Mouse (Mus musculus): ENCODE measurements at regions not wholly inside any gene's neighbourhood (a gene's known extent, or its start where the extent isn't known, plus 50 kb on each side); places are given as distances from the start of the nearest gene placed in this dataset.
"Not testable (repeated sequence)": the region's sequence is repeated elsewhere in the genome, so short reads cannot be mapped to it uniquely, and the experiment has no call there.

DNA sequence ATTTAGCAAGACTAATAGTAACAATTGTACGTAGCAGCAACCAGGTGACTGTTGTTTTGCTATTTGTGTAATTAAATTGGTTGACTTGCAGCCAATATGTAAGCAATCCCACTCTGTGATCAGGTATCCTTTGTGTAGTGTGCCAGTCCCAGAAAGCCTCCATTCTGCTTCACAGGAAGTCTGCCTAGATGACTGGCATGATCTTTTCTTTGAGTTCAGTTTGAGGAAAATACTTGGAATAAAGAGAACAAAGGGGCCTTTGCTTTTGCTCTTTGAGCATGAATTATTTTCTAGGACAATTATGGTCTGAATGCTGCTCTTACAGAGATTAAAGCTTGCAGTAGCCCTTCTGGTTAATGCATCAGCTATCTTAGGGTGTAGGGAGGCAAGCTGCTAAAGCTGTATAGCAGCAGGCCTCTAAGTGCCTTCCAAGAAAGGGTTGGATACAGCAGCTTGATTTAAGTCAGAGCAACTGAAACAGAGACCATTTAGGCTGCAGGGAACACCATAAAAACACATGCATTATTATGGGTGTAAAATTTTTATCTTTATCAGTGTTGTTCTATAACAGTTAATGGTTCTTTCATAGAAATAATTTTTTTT is 271.3 kb upstream of the Slc39a10 start:
- Histone ChIP-seq H3K27me3 (ENCODE audit: control insufficient read depth, insufficient read depth, insufficient read length) (no peaks in the 10 kb centered on the region), H3K36me3 (ENCODE audit: control insufficient read depth, insufficient read depth) (no peaks in the 10 kb centered on the region), H3K4me3 (no peak overlapping the region), H3K4me2 (ENCODE audit: low read depth) (no peak overlapping the region), H3K79me2 (ENCODE audit: control insufficient read depth, insufficient read depth) (no peaks in the 10 kb centered on the region), H3ac (ENCODE audit: control insufficient read depth, insufficient read length) (no peak overlapping the region)
- no peak for TF ChIP-seq POLR2AphosphoS2 (IDR thresholded peaks at IDR 0.05; ENCODE audit: insufficient read length, low read depth)
- no peak for TF ChIP-seq E2F4 (IDR thresholded peaks at IDR 0.05; ENCODE audit: insufficient read depth)
- no peak for TF ChIP-seq MYOD1 (IDR thresholded peaks at IDR 0.05; ENCODE audit: control insufficient read depth in 1 of 3, insufficient read length in 2 of 3, low read depth in 2 of 3)
- no peak for TF ChIP-seq MAX (IDR thresholded peaks at IDR 0.05; ENCODE audit: low read depth)
- no peak for TF ChIP-seq TCF12 (IDR thresholded peaks at IDR 0.05; ENCODE audit: insufficient read depth, poor library complexity, severe bottlenecking)
- no peak for TF ChIP-seq CEBPB (IDR thresholded peaks at IDR 0.05; ENCODE audit: insufficient read depth, poor library complexity, severe bottlenecking)
- TF ChIP-seq REST (IDR thresholded peaks at IDR 0.05; ENCODE audit: insufficient read depth, insufficient read length) = no peak
- TF ChIP-seq POLR2A (IDR thresholded peaks at IDR 0.05; ENCODE audit: insufficient read length, low read depth) = no peak
- no peak for TF ChIP-seq MYOG (IDR thresholded peaks at IDR 0.05; ENCODE audit: control insufficient read depth in 1 of 3, insufficient read depth in 1 of 3, insufficient read length in 2 of 3, low read depth in 2 of 3)
- no peak for TF ChIP-seq TCF3 (IDR thresholded peaks at IDR 0.05; ENCODE audit: insufficient read length, low read depth)
- TF ChIP-seq USF1 (IDR thresholded peaks at IDR 0.05; ENCODE audit: low read depth) = no peak
- TF ChIP-seq SRF (IDR thresholded peaks at IDR 0.05; ENCODE audit: control insufficient read depth, insufficient read length, low read depth) = no peak

DNA sequence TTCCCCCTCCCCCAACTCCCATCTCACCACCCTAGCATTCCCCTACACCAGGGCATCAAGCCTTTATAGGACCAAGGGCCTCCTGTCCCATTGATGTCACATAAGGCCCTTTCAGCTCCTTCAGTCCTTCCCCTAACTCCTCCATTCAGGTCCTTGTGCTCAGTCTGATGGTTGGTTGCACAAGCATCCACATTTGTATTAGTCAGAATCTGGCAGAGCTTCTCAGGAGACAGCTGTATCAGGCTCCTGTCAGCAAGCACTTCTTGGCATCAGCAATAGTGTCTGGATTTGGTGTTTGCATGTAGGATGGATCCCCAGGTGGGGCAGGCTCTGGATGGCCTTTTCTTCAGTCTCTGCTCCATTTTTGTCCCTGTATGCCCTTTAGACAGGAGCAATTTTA is 237.4 kb upstream of the Slc39a10 start:
- not testable (repeated sequence) for H3K4me3 ChIP-seq; H3K4me2 ChIP-seq (ENCODE audit: low read depth); H3K27me3 ChIP-seq (ENCODE audit: control insufficient read depth, insufficient read depth, insufficient read length); H3K79me2 ChIP-seq (ENCODE audit: control insufficient read depth, insufficient read depth); H3ac ChIP-seq (ENCODE audit: control insufficient read depth, insufficient read length); H3K36me3 ChIP-seq (ENCODE audit: control insufficient read depth, insufficient read depth)

DNA sequence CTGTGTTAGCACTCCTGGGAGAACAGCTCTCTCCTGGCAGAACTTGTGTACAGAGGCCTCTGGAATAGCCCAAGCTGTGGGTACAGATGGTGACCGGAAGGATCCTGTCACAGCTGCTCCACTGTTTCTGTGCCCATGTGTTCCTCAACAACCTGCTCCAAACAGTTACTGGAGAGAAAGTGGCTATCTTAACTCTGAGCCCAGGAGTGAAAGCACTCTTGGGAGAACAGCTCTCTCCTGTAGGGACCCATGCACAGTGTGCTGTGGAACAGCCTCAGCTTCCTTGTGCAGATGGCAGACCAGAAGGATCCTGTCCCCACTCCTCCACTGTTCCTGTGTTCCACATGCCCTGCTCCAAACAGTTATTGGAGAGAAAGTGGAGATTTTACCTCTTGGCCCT is 227.0 kb upstream of the Slc39a10 start:
- TF ChIP-seq TCF12 (IDR thresholded peaks at IDR 0.05; ENCODE audit: insufficient read depth, poor library complexity, severe bottlenecking) = no peak
- TF ChIP-seq REST (IDR thresholded peaks at IDR 0.05; ENCODE audit: insufficient read depth, insufficient read length) = no peak
- TF ChIP-seq MYOD1 (IDR thresholded peaks at IDR 0.05; ENCODE audit: control insufficient read depth in 1 of 3, insufficient read length in 2 of 3, low read depth in 2 of 3) = no peak
- TF ChIP-seq POLR2A (IDR thresholded peaks at IDR 0.05; ENCODE audit: insufficient read length, low read depth) = no peak
- TF ChIP-seq TCF3 (IDR thresholded peaks at IDR 0.05; ENCODE audit: insufficient read length, low read depth) = no peak
- no peak for TF ChIP-seq USF1 (IDR thresholded peaks at IDR 0.05; ENCODE audit: low read depth)
- TF ChIP-seq SRF (IDR thresholded peaks at IDR 0.05; ENCODE audit: control insufficient read depth, insufficient read length, low read depth) = no peak
- no peak for TF ChIP-seq E2F4 (IDR thresholded peaks at IDR 0.05; ENCODE audit: insufficient read depth)
- TF ChIP-seq MAX (IDR thresholded peaks at IDR 0.05; ENCODE audit: low read depth) = no peak
- no peak for TF ChIP-seq CEBPB (IDR thresholded peaks at IDR 0.05; ENCODE audit: insufficient read depth, poor library complexity, severe bottlenecking)
- no peak for TF ChIP-seq POLR2AphosphoS2 (IDR thresholded peaks at IDR 0.05; ENCODE audit: insufficient read length, low read depth)
- TF ChIP-seq MYOG (IDR thresholded peaks at IDR 0.05; ENCODE audit: control insufficient read depth in 1 of 3, insufficient read depth in 1 of 3, insufficient read length in 2 of 3, low read depth in 2 of 3) = no peak
- no peak overlapping the region for H3K4me2 ChIP-seq (ENCODE audit: low read depth)
- no peaks in the 10 kb centered on the region for H3K36me3 ChIP-seq (ENCODE audit: control insufficient read depth, insufficient read depth)
- no peak overlapping the region for H3K4me3 ChIP-seq
- no peaks in the 10 kb centered on the region for H3K27me3 ChIP-seq (ENCODE audit: control insufficient read depth, insufficient read depth, insufficient read length)
- no peak overlapping the region for H3ac ChIP-seq (ENCODE audit: control insufficient read depth, insufficient read length)
- no peaks in the 10 kb centered on the region for H3K79me2 ChIP-seq (ENCODE audit: control insufficient read depth, insufficient read depth)

- not testable (repeated sequence) for H3K4me2 ChIP-seq (ENCODE audit: low read depth); H3K27me3 ChIP-seq (ENCODE audit: control insufficient read depth, insufficient read depth, insufficient read length); H3ac ChIP-seq (ENCODE audit: control insufficient read depth, insufficient read length); H3K4me3 ChIP-seq; H3K79me2 ChIP-seq (ENCODE audit: control insufficient read depth, insufficient read depth); H3K36me3 ChIP-seq (ENCODE audit: control insufficient read depth, insufficient read depth)
Observed at GRCm38 (mm10) chr1:47116681-47117080, 224.0 kb upstream of the Slc39a10 start.

GRCm38 (mm10) chr1:47112494-47112893 is 219.8 kb upstream of the Slc39a10 start:
- Histone ChIP-seq H3ac (ENCODE audit: control insufficient read depth, insufficient read length) (no peak overlapping the region), H3K4me2 (ENCODE audit: low read depth) (no peak overlapping the region), H3K36me3 (ENCODE audit: control insufficient read depth, insufficient read depth) (no peaks in the 10 kb centered on the region), H3K4me3 (no peak overlapping the region), H3K79me2 (ENCODE audit: control insufficient read depth, insufficient read depth) (no peaks in the 10 kb centered on the region), H3K27me3 (ENCODE audit: control insufficient read depth, insufficient read depth, insufficient read length) (no peaks in the 10 kb centered on the region)
- TF ChIP-seq POLR2AphosphoS2 (IDR thresholded peaks at IDR 0.05; ENCODE audit: insufficient read length, low read depth) (no peak), TCF12 (IDR thresholded peaks at IDR 0.05; ENCODE audit: insufficient read depth, poor library complexity, severe bottlenecking) (no peak), MYOG (IDR thresholded peaks at IDR 0.05; ENCODE audit: control insufficient read depth in 1 of 3, insufficient read depth in 1 of 3, insufficient read length in 2 of 3, low read depth in 2 of 3) (no peak), E2F4 (IDR thresholded peaks at IDR 0.05; ENCODE audit: insufficient read depth) (no peak), TCF3 (IDR thresholded peaks at IDR 0.05; ENCODE audit: insufficient read length, low read depth) (no peak), SRF (IDR thresholded peaks at IDR 0.05; ENCODE audit: control insufficient read depth, insufficient read length, low read depth) (no peak), USF1 (IDR thresholded peaks at IDR 0.05; ENCODE audit: low read depth) (no peak), MAX (IDR thresholded peaks at IDR 0.05; ENCODE audit: low read depth) (no peak)

Measured in myocyte (in vitro differentiated cells).